13 mouse cellular contexts compared by ENCODE assay signal in the genomic region with DNA sequence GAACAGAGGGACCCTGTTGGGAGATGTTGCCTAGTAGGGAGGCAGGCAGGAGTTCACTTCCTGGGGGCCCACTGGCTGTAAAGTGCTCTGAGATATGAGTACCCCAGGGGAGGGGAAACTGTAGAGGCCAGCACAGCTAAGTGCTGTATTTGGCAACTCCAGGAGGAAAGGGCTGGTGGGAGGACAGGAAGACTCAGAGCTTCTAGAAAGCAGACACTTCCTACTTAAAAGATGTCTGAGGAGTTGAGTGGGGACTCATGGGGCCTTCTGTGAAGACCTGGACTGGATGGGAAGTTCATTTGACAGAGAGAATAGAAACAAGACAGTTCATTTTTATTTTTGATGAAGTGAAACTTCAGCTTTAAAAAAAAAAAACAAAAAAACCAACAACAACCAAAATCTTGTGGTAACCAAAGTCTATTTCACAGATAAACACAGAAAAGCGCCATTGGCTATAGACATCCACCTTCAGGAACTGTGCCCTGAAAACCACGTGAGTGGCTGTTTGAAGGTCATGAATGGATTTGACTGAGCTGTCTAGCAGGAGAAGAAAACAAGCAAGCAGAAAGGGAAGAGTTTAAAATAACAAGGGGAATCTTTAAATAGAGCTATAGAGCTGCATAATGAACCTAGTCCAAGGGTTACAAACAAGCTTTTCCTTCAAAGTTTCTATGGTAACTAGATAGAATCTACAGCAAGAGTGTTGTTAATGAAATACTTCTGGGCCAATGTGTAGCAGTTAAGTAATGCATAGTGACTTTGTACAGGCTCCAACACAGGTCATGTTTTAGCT.
A peak's percentile ranks its signal among the peaks of the same experiment; 100 is the strongest.
DNase-seq lines count a peak whose midpoint lies in the region; ATAC-seq and TF ChIP-seq lines count a peak whose summit lies in the region.
"Had no signal": no experiment of that assay in that cellular context is flagged by ENCODE, and none has a peak within 500 bp of the region (broad histone marks: within the 10 kb centered on the region; RNA-seq: fewer than 3 reads in every experiment).

No protein-coding gene starts in this region.

- no peak for TF ChIP-seq POLR2A in heart, adult 2 months (IDR thresholded peaks at IDR 0.05; ENCODE audit: insufficient read depth, low read depth, low read length)

- intact Hi-C loops in heart, adult 2 months (cut with DNase I): loop anchor here (10.0 kb wide), 1 partner anchor 437 kb away; no protein-coding TSS in a partner anchor

- H3K36me3 ChIP-seq in heart, adult 2 months (ENCODE audit: control insufficient read depth, insufficient read depth, low read length): peaks cover 9% of the 10 kb centered on the region
- no peaks in the 10 kb centered on the region for H3K36me3 ChIP-seq in heart, embryonic 11.5 days (ENCODE audit: control insufficient read depth, insufficient read depth, low read length)
- no peaks in the 10 kb centered on the region for H3K36me3 ChIP-seq in intestine, postnatal 0 days (ENCODE audit: control insufficient read depth, insufficient read depth)
- H3K36me3 ChIP-seq: midbrain, embryonic 15.5 days had no signal

- peaks cover 14% of the 10 kb centered on the region for H3K4me1 ChIP-seq in heart, adult 2 months (ENCODE audit: control insufficient read depth, insufficient read depth, low read length)
- H3K4me1 ChIP-seq in heart, embryonic 11.5 days (ENCODE audit: control insufficient read depth, insufficient read depth, low read length): peaks cover 22% of the 10 kb centered on the region
- H3K4me1 ChIP-seq in intestine, postnatal 0 days (replicated peaks; ENCODE audit: control insufficient read depth, insufficient read depth, low read length): 0 out of 2 replicates have a peak, but pooled peaks cover 5% of the 10 kb centered on the region

- WGBS in heart, adult 2 months: 38% methylated on average over 2 of the region's 2 CpGs
- WGBS in heart, embryonic 11.5 days (ENCODE audit: insufficient replicate concordance): 61% methylated on average over 2 of the region's 2 CpGs
- WGBS in intestine, postnatal 0 days: 50% methylated on average over 2 of the region's 2 CpGs

- H3K4me2 ChIP-seq in heart, embryonic 11.5 days: no peak overlapping the region
- H3K4me2 ChIP-seq in intestine, postnatal 0 days (replicated peaks; ENCODE audit: low read depth): no peak overlapping the region
- H3K4me2 ChIP-seq: midbrain, embryonic 15.5 days had no signal

- peak overlapping the region; percentile 77 for H3K27ac ChIP-seq in heart, adult 2 months
- H3K27ac ChIP-seq in heart, embryonic 11.5 days (ENCODE audit: low read depth, low read length): no peak overlapping the region
- H3K27ac ChIP-seq in intestine, postnatal 0 days (ENCODE audit: low read depth, low read length): no peak overlapping the region
- H3K27ac ChIP-seq: midbrain, embryonic 15.5 days; stomach, postnatal 0 days had no signal

- H3K4me3 ChIP-seq in heart, adult 2 months: no peak overlapping the region
- H3K4me3 ChIP-seq in heart, embryonic 11.5 days (ENCODE audit: low read depth, low read length): no peak overlapping the region
- no peak overlapping the region for H3K4me3 ChIP-seq in intestine, postnatal 0 days (ENCODE audit: low read depth, low read length)
- H3K4me3 ChIP-seq: midbrain, embryonic 15.5 days had no signal

- DNase-seq in heart, adult 2 months: no peak
- peak; percentile 28 for DNase-seq in testis, postnatal 10 days (ENCODE audit: low spot score)
- no peak for DNase-seq in testis, postnatal 14 days (ENCODE audit: low spot score)
- DNase-seq in urinary bladder, postnatal 36 days (ENCODE audit: low spot score in 2 of 2): no peak
- no peak for DNase-seq in adrenal gland, postnatal 25 days
- DNase-seq: cerebellum, adult 11-12 months; lung, adult 18-20 months; right cerebral cortex, postnatal 4 days had no signal

- H3K9me3 ChIP-seq in heart, embryonic 11.5 days (replicated peaks; ENCODE audit: control insufficient read depth, low read length): no peaks in the 10 kb centered on the region
- H3K9me3 ChIP-seq in intestine, postnatal 0 days (ENCODE audit: control insufficient read depth): no peaks in the 10 kb centered on the region
- H3K9me3 ChIP-seq: midbrain, embryonic 15.5 days had no signal

- H3K27me3 ChIP-seq in heart, adult 2 months (ENCODE audit: control insufficient read depth, insufficient read depth, low read length): no peaks in the 10 kb centered on the region
- no peaks in the 10 kb centered on the region for H3K27me3 ChIP-seq in heart, embryonic 11.5 days (ENCODE audit: control insufficient read depth, insufficient read depth, low read length)
- H3K27me3 ChIP-seq in intestine, postnatal 0 days (replicated peaks; ENCODE audit: control insufficient read depth, insufficient read depth, low read length): no peaks in the 10 kb centered on the region
- H3K27me3 ChIP-seq: midbrain, embryonic 15.5 days had no signal

- no peaks in the 10 kb centered on the region for H3K79me2 ChIP-seq in heart, adult 2 months (replicated peaks; ENCODE audit: control insufficient read depth, insufficient read depth, low read length)

- TF ChIP-seq EP300 in heart, adult 2 months (IDR thresholded peaks at IDR 0.05; ENCODE audit: insufficient read depth, low read depth, low read length): no peak

- H3K9ac ChIP-seq in heart, adult 2 months (ENCODE audit: low read depth, low read length): no peak overlapping the region
- no peak overlapping the region for H3K9ac ChIP-seq in heart, embryonic 11.5 days (ENCODE audit: low read depth, low read length)
- no peak overlapping the region for H3K9ac ChIP-seq in intestine, postnatal 0 days (ENCODE audit: low read depth, low read length)
- H3K9ac ChIP-seq: midbrain, embryonic 15.5 days had no signal

- no peak for ATAC-seq in heart, embryonic 11.5 days (replicated peaks; ENCODE audit: insufficient number of reproducible peaks, low FRiP score, low TSS enrichment)
- ATAC-seq in intestine, postnatal 0 days: peak; percentile 58
- ATAC-seq in inflammation-experienced regulatory T-cells, adult 6 months: no peak
- ATAC-seq: midbrain, embryonic 15.5 days had no signal

- no peak for TF ChIP-seq CTCF in heart, adult 2 months (IDR thresholded peaks at IDR 0.05)
- no peak for TF ChIP-seq CTCF in intestine, postnatal 0 days (IDR thresholded peaks at IDR 0.05; ENCODE audit: low read depth)
